Mouse (Mus musculus) liver, embryonic 14.5 days (tissue): Measurements from ENCODE around the gene Rnf213.

Experiments used
- CTCF ChIP-seq: IDR thresholded peaks from 2 replicates; pipeline ENCODE4 v1.5.1; 2016; ENCODE audit warnings: antibody characterized with exemption, low read depth, control low read depth
- EP300 ChIP-seq: IDR thresholded peaks from 2 replicates; pipeline ENCODE4 v1.6.1; 2016; ENCODE audit warnings: antibody characterized with exemption, low read depth

- TF ChIP-seq CTCF (peak; percentile 99), EP300 (no peak)
Measured at GRCm38 (mm10) chr11:119503675-119504074, 110.8 kb downstream of the Rnf213 start.
